Mouse (Mus musculus) kidney, postnatal 0 days (tissue): ENCODE measurements around the gene Duoxa2. TPM values are rescaled to one million over a fixed set of nuclear protein-coding genes. Genes with fewer than 3 reads are reported as not detected.
A peak's percentile ranks its signal among the peaks of the same experiment; 100 is the strongest.

ENCODE experiments used
- ATAC-seq: fragments of 200-750 bp; cut with Nextera tagmentation; replicated peaks from 2 replicates; pipeline ENCODE4 v1.8.0; 2017; ENCODE audit warnings: low read depth, moderate number of reproducible peaks, moderate TSS enrichment, moderate library complexity; ENCODE audit not compliant: low FRiP score
- DNase-seq: peaks from one replicate; pipeline ENCODE4 v3.0.0-alpha.2; 2016; ENCODE audit warnings: low spot score
- H3K27ac ChIP-seq: fragments of 300-500 bp; sonication (generic); 2 replicates; pipeline ENCODE4 v1.5.1; 2014; ENCODE audit warnings: mild to moderate bottlenecking
- H3K27me3 ChIP-seq: fragments of 300-500 bp; sonication (generic); 2 replicates; pipeline ENCODE4 v1.6.1; 2014; ENCODE audit warnings: low read length, mixed read lengths; ENCODE audit not compliant: insufficient read depth
- H3K36me3 ChIP-seq: fragments of 300-500 bp; sonication (generic); 2 replicates; pipeline ENCODE4 v1.6.1; 2014; ENCODE audit warnings: low read length, mixed read lengths; ENCODE audit not compliant: insufficient read depth
- H3K4me1 ChIP-seq: fragments of 300-500 bp; sonication (generic); replicated peaks from 2 replicates; pipeline ENCODE4 v1.6.1; 2014; ENCODE audit warnings: antibody characterized with exemption, low read length, mixed read lengths; ENCODE audit not compliant: insufficient read depth
- H3K4me2 ChIP-seq: fragments of 300-500 bp; sonication (generic); 2 replicates; pipeline ENCODE4 v1.6.1; 2014; ENCODE audit warnings: mild to moderate bottlenecking, low read length, moderate library complexity, mixed read lengths
- H3K4me3 ChIP-seq: fragments of 300-500 bp; sonication (generic); replicated peaks from 2 replicates; pipeline ENCODE4 v1.5.1; 2014; ENCODE audit warnings: low read depth, low read length
- H3K9ac ChIP-seq: fragments of 300-500 bp; sonication (generic); 2 replicates; pipeline ENCODE4 v1.6.1; 2014; ENCODE audit warnings: low read depth, low read length
- H3K9me3 ChIP-seq: fragments of 300-500 bp; sonication (generic); replicated peaks from 2 replicates; pipeline ENCODE4 v1.6.1; 2016; ENCODE audit warnings: low read length, inconsistent platforms, mixed read lengths
- CTCF ChIP-seq: IDR thresholded peaks from 2 replicates; pipeline ENCODE4 v1.5.1; 2016; ENCODE audit warnings: antibody characterized with exemption, low read depth, mild to moderate bottlenecking, moderate library complexity
- WGBS: fragments of 180-500 bp; shearing (Covaris S2); extraction: QIAGEN DNeasy Blood & Tissue Kit; methylation state at CpG from one replicate; pipeline ENCODE4 v1.1.7; 2014; 5-methylcytosine and 5-hydroxymethylcytosine counted together
- polyA plus RNA-seq: library from polyadenylated mRNA; unstranded; fragments of >200 nt; fragmentation: Nextera tagmentation; extraction: Ambion mirVana; gene quantifications from 2 replicates; pipeline ENCODE4 v1.2.1, GENCODE M21; 2015

The Duoxa2 gene
- polyA plus RNA-seq: not detected in 2 replicates

DNA sequence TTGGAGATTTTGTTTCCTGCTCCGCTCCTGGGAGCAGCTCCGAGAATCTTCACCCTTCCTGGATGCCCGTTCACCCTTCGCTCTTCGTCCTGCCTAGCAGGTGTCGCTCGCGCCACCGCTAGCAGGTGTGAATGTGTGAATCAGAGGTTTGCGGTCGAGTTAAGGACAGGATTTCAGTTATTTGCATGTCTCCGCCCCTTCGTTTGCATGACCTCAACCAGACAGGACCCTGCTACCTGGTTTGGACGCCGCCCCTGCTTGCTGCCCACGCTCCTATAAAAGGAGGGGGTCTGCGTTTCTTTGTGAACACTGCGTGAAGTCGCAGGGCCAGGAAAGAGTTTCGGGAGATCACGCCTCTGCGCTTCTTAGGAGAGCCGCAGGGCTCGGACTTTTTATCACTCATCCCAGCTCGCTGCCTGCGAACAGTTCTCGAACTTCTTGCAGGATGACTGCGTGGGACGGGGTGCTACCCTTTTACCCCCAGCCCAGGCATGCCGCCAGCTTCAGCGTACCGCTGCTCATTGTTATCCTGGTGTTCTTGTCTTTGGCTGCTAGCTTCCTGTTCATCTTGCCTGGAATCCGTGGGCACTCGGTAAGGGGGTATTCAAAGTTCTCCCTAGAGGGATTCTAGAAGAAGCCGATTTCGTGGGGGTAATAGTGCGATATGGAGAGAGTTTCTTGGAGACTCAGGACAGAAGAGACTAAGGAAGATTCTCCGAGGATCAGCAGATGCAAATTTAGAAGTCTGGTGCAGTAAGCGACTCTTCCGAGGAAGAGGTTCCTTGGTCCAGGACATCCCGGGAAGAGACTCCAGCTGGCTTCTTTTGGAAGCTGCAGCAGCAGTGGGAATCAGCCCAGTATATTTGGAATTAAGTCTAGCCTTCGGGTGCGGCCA is at the start of gene Duoxa2:
Gene Duoxa2, plus strand, starts transcription at position 305 of the 895 bp plus-strand sequence.
- H3K9me3 ChIP-seq: no peaks in the 10 kb centered on the region
- H3K4me2 ChIP-seq: peak within 1 kb of the TSS; percentile 49
- H3K27me3 ChIP-seq: peaks cover 77% of the 10 kb centered on the region
- no peaks in the 10 kb centered on the region for H3K36me3 ChIP-seq
- DNase-seq (peak; percentile 34), ATAC-seq (no peak)
- no peak for TF ChIP-seq CTCF
- peaks cover 22% of the 10 kb centered on the region; the same call in 1 of the 2 replicates for H3K4me1 ChIP-seq
- H3K27ac ChIP-seq: no peak within 1 kb of the TSS
- 2% methylated on average over 43 of the region's 43 CpGs for WGBS
- peak within 1 kb of the TSS; percentile 22 for H3K4me3 ChIP-seq
- H3K9ac ChIP-seq: no peak within 1 kb of the TSS

- Histone ChIP-seq H3K4me1 (no peaks in the 10 kb centered on the region), H3K9me3 (no peaks in the 10 kb centered on the region), H3K9ac (no peak overlapping the region), H3K4me2 (no peak overlapping the region), H3K4me3 (no peak overlapping the region), H3K27ac (no peak overlapping the region), H3K36me3 (no peaks in the 10 kb centered on the region), H3K27me3 (no peaks in the 10 kb centered on the region)
- no peak for TF ChIP-seq CTCF
- ATAC-seq (no peak), DNase-seq (no peak)
- WGBS: 97% methylated on average over 5 of the region's 5 CpGs
Measured at GRCm38 (mm10) chr2:122255997-122256396, 42.7 kb upstream of the Duoxa2 start.

DNA sequence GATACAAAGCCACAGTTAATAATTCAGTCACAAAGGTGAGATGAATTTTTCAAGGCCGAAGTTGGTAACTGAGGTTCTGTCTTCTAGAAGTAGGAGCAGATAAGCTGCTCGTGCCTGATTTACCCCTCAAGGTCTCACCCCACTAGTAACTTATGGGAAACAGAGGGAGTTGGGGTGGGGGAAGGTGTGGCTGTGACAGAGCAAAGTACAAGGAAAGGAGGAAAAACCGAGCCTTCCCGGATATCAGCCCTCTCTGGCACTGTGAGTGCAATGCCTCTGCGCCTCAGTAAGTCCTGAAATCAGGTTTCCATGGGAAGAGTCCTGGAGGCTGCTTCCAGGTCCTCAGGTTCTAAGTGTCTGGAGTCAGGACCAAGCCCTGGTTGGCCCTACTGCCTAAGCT is 38.0 kb upstream of the Duoxa2 start:
- H3K36me3 ChIP-seq: no peaks in the 10 kb centered on the region
- no peak for DNase-seq
- H3K4me1 ChIP-seq: no peaks in the 10 kb centered on the region
- no peak overlapping the region for H3K4me2 ChIP-seq
- no peak overlapping the region for H3K4me3 ChIP-seq
- no peaks in the 10 kb centered on the region for H3K9me3 ChIP-seq
- no peak for TF ChIP-seq CTCF
- H3K27ac ChIP-seq: no peak overlapping the region
- H3K9ac ChIP-seq: no peak overlapping the region
- H3K27me3 ChIP-seq: no peaks in the 10 kb centered on the region
- ATAC-seq: no peak
- 83% methylated on average over 5 of the region's 5 CpGs for WGBS

GRCm38 (mm10) chr2:122264690-122265089 is 34.0 kb upstream of the Duoxa2 start:
- Histone ChIP-seq H3K27ac (no peak overlapping the region), H3K9ac (no peak overlapping the region), H3K4me1 (no peaks in the 10 kb centered on the region), H3K9me3 (no peaks in the 10 kb centered on the region), H3K27me3 (no peaks in the 10 kb centered on the region), H3K4me3 (no peak overlapping the region), H3K36me3 (no peaks in the 10 kb centered on the region), H3K4me2 (no peak overlapping the region)
- ATAC-seq: no peak
- WGBS: 84% methylated on average over 3 of the region's 3 CpGs
- no peak for TF ChIP-seq CTCF
- DNase-seq: no peak

- TF ChIP-seq CTCF: no peak
- Histone ChIP-seq H3K9me3 (no peaks in the 10 kb centered on the region), H3K4me3 (no peak overlapping the region), H3K27ac (no peak overlapping the region), H3K4me1 (no peaks in the 10 kb centered on the region), H3K4me2 (no peak overlapping the region), H3K27me3 (no peaks in the 10 kb centered on the region), H3K9ac (no peak overlapping the region), H3K36me3 (no peaks in the 10 kb centered on the region)
- WGBS: 91% methylated on average over 7 of the region's 7 CpGs
- DNase-seq: no peak
- peak; percentile 14; the same call in 1 of the 2 replicates for ATAC-seq
Measured at GRCm38 (mm10) chr2:122266407-122267193, 32.1 kb upstream of the Duoxa2 start.

DNA sequence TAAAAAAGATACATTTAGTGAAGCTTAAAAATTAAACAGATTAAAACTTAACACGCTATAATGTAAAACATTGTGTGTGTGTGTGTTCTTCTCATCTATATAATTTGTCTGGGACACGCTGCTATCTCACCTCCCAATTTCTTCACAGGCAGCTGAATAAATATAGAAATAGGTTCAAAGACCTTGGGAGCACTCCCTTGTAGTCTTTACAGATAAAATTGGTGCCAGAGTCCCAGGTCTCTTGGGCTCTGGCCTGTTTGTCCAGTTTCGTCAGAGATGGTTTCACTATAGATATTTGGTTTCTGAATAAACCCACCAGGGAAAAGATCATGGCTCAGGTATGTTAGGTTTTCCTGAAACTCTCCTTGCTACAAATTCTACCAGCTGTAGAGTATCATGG is 19.9 kb upstream of the Duoxa2 start:
- H3K27me3 ChIP-seq: no peaks in the 10 kb centered on the region
- H3K36me3 ChIP-seq: no peaks in the 10 kb centered on the region
- no peak overlapping the region for H3K4me3 ChIP-seq
- ATAC-seq: no peak
- no peaks in the 10 kb centered on the region for H3K4me1 ChIP-seq
- no peak overlapping the region for H3K4me2 ChIP-seq
- WGBS: 73% methylated on average over 3 of the region's 3 CpGs
- no peak overlapping the region for H3K27ac ChIP-seq
- TF ChIP-seq CTCF: no peak
- no peak overlapping the region for H3K9ac ChIP-seq
- H3K9me3 ChIP-seq: no peaks in the 10 kb centered on the region
- DNase-seq: no peak
